Mouse (Mus musculus) erythroblast, embryonic 14.5 days (primary cell): Measurements from ENCODE around the gene Pbx2.

ENCODE experiments used
- GATA1 ChIP-seq: IDR thresholded peaks from 2 replicates; pipeline ENCODE4 v1.6.1; 2012; ENCODE audit warnings: low read length, inconsistent platforms, mixed read lengths
- TAL1 ChIP-seq: IDR thresholded peaks from 3 replicates; pipeline ENCODE4 v1.6.1; 2012; ENCODE audit warnings: low read length, inconsistent platforms, mixed read lengths

DNA sequence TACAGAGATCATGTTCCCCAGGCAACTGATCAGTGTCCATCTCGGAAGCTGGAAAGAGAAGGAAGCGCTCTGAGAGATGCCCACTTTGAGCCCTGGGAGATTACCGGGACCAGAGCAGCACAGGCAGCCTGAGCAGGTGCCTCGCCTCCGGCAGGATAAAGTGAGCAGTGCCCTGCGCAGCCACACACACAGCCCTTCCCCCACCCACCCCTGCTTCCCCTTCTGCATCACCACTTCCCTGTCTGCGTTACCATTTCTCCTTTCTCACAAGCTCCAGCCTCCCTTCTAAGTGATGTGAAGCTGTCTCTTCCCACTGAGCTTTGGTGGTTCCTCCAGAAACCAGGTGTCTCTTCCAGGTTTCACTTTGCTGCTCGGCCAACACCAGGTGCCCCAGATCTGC lies 29.9 kb upstream of the Pbx2 start:
- TF ChIP-seq GATA1 (no peak), TAL1 (no peak)
